Mouse (Mus musculus) cerebellum, postnatal 10 days (tissue): ENCODE results near the gene Cpne4.

Source experiments
- DNase-seq, 2 experiments: peaks; one replicate each; pipeline ENCODE4 v3.0.0; 2021; ENCODE audit warnings: mixed read lengths in 2 of 2

Cpne4 gene

GRCm38 (mm10) chr9:104693145-104693544 is 146.1 kb downstream of the Cpne4 start:
- DNase-seq: peak; percentile 93 to 94

GRCm38 (mm10) chr9:104710831-104711230 is 163.7 kb downstream of the Cpne4 start:
- peak in 1 of 2 experiments; percentile 23 for DNase-seq

GRCm38 (mm10) chr9:104725311-104725710 is 178.2 kb downstream of the Cpne4 start:
- DNase-seq: peak; percentile 76 to 82

GRCm38 (mm10) chr9:104742661-104743380 is 195.7 kb downstream of the Cpne4 start:
- DNase-seq: peak; percentile 9 to 10

GRCm38 (mm10) chr9:104755519-104755918 is 208.4 kb downstream of the Cpne4 start:
- peak; percentile 21 to 29 for DNase-seq

GRCm38 (mm10) chr9:104760031-104760430 is 212.9 kb downstream of the Cpne4 start:
- no peak for DNase-seq

GRCm38 (mm10) chr9:104776198-104776815 is 229.2 kb downstream of the Cpne4 start:
- no peak for DNase-seq

- no peak for DNase-seq
Measured at GRCm38 (mm10) chr9:104777135-104777534, 230.0 kb downstream of the Cpne4 start.

- no peak for DNase-seq
Measured at GRCm38 (mm10) chr9:104777780-104778179, 230.7 kb downstream of the Cpne4 start.

- no peak for DNase-seq
Measured at GRCm38 (mm10) chr9:104796601-104797000, 249.5 kb downstream of the Cpne4 start.

GRCm38 (mm10) chr9:104804776-104805175 is 257.7 kb downstream of the Cpne4 start:
- no peak for DNase-seq

- DNase-seq: no peak
Measured at GRCm38 (mm10) chr9:104814681-104815080, 267.6 kb downstream of the Cpne4 start.

GRCm38 (mm10) chr9:104828646-104829045 is 281.6 kb downstream of the Cpne4 start:
- peak; percentile 49 to 60 for DNase-seq

- no peak for DNase-seq
Measured at GRCm38 (mm10) chr9:104832934-104833539, 286.0 kb downstream of the Cpne4 start.

- DNase-seq: no peak
Measured at GRCm38 (mm10) chr9:104837931-104838330, 290.8 kb downstream of the Cpne4 start.

- peak in 1 of 2 experiments; percentile 31 for DNase-seq
Measured at GRCm38 (mm10) chr9:104841278-104841677, 294.2 kb downstream of the Cpne4 start.

- no peak for DNase-seq
Measured at GRCm38 (mm10) chr9:104845226-104845930, 298.3 kb downstream of the Cpne4 start.

- no peak for DNase-seq
Measured at GRCm38 (mm10) chr9:104853701-104854100, 306.6 kb downstream of the Cpne4 start.

GRCm38 (mm10) chr9:104854245-104854921 is 307.3 kb downstream of the Cpne4 start:
- no peak for DNase-seq

GRCm38 (mm10) chr9:104865830-104866229 is 318.7 kb downstream of the Cpne4 start:
- no peak for DNase-seq

GRCm38 (mm10) chr9:104872586-104872985 is 325.5 kb downstream of the Cpne4 start:
- no peak for DNase-seq

GRCm38 (mm10) chr9:104874157-104874556 is 327.1 kb downstream of the Cpne4 start:
- DNase-seq: no peak

GRCm38 (mm10) chr9:104877014-104877413 is 329.9 kb downstream of the Cpne4 start:
- DNase-seq: no peak
